Mouse (Mus musculus) midbrain, embryonic 10.5 days (tissue): ENCODE data around the gene Gorasp1. TPM values are rescaled to one million over a fixed set of nuclear protein-coding genes. Genes with fewer than 3 reads are reported as not detected.

Experiments
- polyA plus RNA-seq: library from polyadenylated mRNA; unstranded; fragments of >200 nt; fragmentation: Nextera tagmentation; extraction: Ambion mirVana; gene quantifications from 2 replicates; pipeline ENCODE4 v1.2.1, GENCODE M21; 2016

Gene Gorasp1
- polyA plus RNA-seq, 1 experiment from 2014 or later, result 29.4 TPM

Other genes starting within 250 kb of the Gorasp1 start
- 0.19 TPM in 1 of 2 replicates, not detected in the other for gene Scn10a, start 218.2 kb downstream of the Gorasp1 start, polyA plus RNA-seq
- gene Scn11a, start 112.1 kb downstream of the Gorasp1 start, polyA plus RNA-seq, result 0.21 and 0.36 TPM in 2 replicates
- gene Wdr48, start 42.7 kb downstream of the Gorasp1 start, polyA plus RNA-seq, result 65.8 and 71.6 TPM in 2 replicates
- 0.16 and 0.42 TPM in 2 replicates for gene Ttc21a, start within 50 bp of the Gorasp1 start, polyA plus RNA-seq
- 1.9 and 2.7 TPM in 2 replicates for gene Csrnp1, start 47.1 kb upstream of the Gorasp1 start, polyA plus RNA-seq
- not detected in 2 replicates for gene Xirp1, start 86.0 kb upstream of the Gorasp1 start, polyA plus RNA-seq
- gene Cx3cr1, start 132.3 kb upstream of the Gorasp1 start, polyA plus RNA-seq, result 5.9 and 6.7 TPM in 2 replicates
- not detected in 2 replicates for gene Ccr8, start 154.5 kb upstream of the Gorasp1 start, polyA plus RNA-seq
- gene Slc25a38, start 172.8 kb upstream of the Gorasp1 start, polyA plus RNA-seq, result 40.4 and 42.1 TPM in 2 replicates
- gene Rpsa, start 190.1 kb upstream of the Gorasp1 start, polyA plus RNA-seq, result 1,349 and 1,575 TPM in 2 replicates
- 0.22 and 0.73 TPM in 2 replicates for gene Mobp, start 212.1 kb upstream of the Gorasp1 start, polyA plus RNA-seq